Mouse (Mus musculus) liver, postnatal 0 days (tissue): ENCODE measurements around the gene BC029722.

Experiments used
- CTCF ChIP-seq: sonication (generic); IDR thresholded peaks from 2 replicates; pipeline ENCODE4 v1.5.1; 2016; ENCODE audit warnings: antibody characterized with exemption, low read depth
- EP300 ChIP-seq: IDR thresholded peaks from 2 replicates; pipeline ENCODE4 v1.6.1; 2016; ENCODE audit warnings: antibody characterized with exemption, low read depth, mild to moderate bottlenecking

DNA sequence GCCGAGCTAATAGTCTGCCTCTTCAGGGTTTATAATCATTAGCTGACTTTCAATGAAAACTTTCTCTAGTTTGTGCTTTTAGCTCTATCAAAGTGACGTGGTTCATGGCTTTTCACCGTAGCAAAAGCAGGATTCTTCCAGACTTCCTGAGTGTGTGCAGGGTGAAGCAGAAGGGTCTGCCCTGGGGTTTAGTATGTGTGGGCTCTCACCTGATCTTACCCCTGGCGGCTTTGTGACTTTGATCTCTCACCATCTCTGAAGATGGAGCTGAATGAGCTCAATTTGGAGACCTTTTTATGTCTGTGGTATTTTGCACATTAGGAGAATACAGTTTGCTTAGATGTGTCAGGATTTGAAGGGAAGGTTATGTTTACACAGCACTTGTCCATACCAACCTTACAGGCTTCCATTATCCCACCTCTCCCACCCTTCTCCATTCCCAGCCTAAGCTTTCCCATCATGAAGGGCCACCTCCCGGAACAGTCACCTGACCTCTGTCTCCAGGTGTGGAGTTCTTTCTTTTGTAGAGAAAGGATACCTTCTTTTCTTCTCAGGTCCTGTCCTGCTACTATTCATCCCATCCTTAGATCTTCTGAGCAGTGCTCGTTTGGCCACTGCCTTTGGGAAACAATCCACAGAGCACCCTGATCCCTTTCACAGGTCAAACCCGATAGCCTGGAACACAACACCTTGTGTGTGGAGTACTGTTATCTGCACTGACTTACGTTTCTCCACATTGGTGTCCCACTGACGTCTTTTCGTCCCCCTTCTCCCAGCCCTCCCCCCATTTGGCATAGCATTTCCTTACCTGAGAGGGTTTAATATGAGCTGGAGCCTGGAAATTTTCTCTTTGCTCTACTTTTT, 42.2 kb downstream of the BC029722 start:
- TF ChIP-seq CTCF (no peak), EP300 (no peak)
